Mouse (Mus musculus) urinary bladder, postnatal 4 days (tissue): Measurements from ENCODE around the gene Abcb7.

Source experiments
- DNase-seq, 2 experiments: peaks; one replicate each; pipeline ENCODE4 v3.0.0; 2021 to 2022; ENCODE audit warnings: low spot score in 2 of 2

Gene Abcb7

GRCm38 (mm10) chrX:104413183-104413983 is at the start of gene Abcb7:
TSS of gene Abcb7 (minus strand) at chrX:104413856.
- DNase-seq = peak; percentile 75 to 87

GRCm38 (mm10) chrX:104461755-104462154 is 48.1 kb upstream of the Abcb7 start:
- DNase-seq = peak in 1 of 2 experiments; percentile 17

- DNase-seq = no peak
Observed at GRCm38 (mm10) chrX:104452433-104452832, 38.8 kb upstream of the Abcb7 start.

- DNase-seq = no peak
Observed at GRCm38 (mm10) chrX:104433456-104433855, 19.8 kb upstream of the Abcb7 start.

- no peak for DNase-seq
Observed at GRCm38 (mm10) chrX:104428108-104428507, 14.5 kb upstream of the Abcb7 start.

GRCm38 (mm10) chrX:104413995-104414394 is 339 bp upstream of the Abcb7 start:
- no peak for DNase-seq

- DNase-seq = no peak
Observed at GRCm38 (mm10) chrX:104408137-104408536, 5.5 kb downstream of the Abcb7 start.

GRCm38 (mm10) chrX:104402463-104402862 is 11.2 kb downstream of the Abcb7 start:
- DNase-seq = no peak

GRCm38 (mm10) chrX:104401134-104401533 is 12.5 kb downstream of the Abcb7 start:
- no peak for DNase-seq

- DNase-seq = no peak
Observed at GRCm38 (mm10) chrX:104397526-104397925, 16.1 kb downstream of the Abcb7 start.

GRCm38 (mm10) chrX:104359686-104360085 is 54.0 kb downstream of the Abcb7 start:
- DNase-seq = no peak

GRCm38 (mm10) chrX:104355842-104356241 is 57.8 kb downstream of the Abcb7 start:
- DNase-seq = no peak

- peak in 1 of 2 experiments; percentile 19 for DNase-seq
Observed at GRCm38 (mm10) chrX:104348146-104348545, 65.5 kb downstream of the Abcb7 start.

- DNase-seq = no peak
Observed at GRCm38 (mm10) chrX:104291721-104292120, 121.9 kb downstream of the Abcb7 start.

GRCm38 (mm10) chrX:104279828-104280227 is 133.8 kb downstream of the Abcb7 start:
- DNase-seq = no peak

- no peak for DNase-seq
Observed at GRCm38 (mm10) chrX:104264371-104264770, 149.3 kb downstream of the Abcb7 start.

- DNase-seq = no peak
Observed at GRCm38 (mm10) chrX:104262468-104262867, 151.2 kb downstream of the Abcb7 start.

- no peak for DNase-seq
Observed at GRCm38 (mm10) chrX:104256561-104256960, 157.1 kb downstream of the Abcb7 start.
